Mouse (Mus musculus): ENCODE results near the gene Psma3.

Psma3 gene

GRCm38 (mm10) chr12:71017242-71017571 lies 42.8 kb downstream of the Psma3 start:
- no peak for TF ChIP-seq GATA4 (IDR thresholded peaks at IDR 0.05; ENCODE audit: insufficient replicate concordance, low read length)

- no peak for TF ChIP-seq GATA4 (IDR thresholded peaks at IDR 0.05; ENCODE audit: insufficient replicate concordance, low read length)
These were observed 43.4 kb downstream of the Psma3 start for GRCm38 (mm10) chr12:71017827-71018226.

DNA sequence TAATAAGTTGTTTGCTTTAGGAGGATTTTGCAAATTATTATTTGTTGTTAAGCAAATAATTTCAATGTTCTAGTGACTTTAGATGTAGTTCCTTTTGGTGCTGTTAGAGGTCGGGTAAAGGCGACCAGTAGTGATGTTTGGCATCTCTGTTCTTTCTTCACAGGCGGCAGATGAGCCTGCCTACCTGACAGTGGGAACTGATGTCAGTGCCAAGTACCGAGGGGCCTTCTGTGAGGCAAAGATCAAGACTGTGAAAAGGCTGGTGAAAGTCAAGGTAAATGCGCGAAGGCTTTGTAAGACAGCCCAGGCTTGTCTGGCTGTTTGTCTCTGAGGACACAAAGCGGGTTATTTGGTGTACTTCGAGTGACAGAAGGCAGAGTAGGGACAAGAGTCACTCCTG lies 44.8 kb downstream of the Psma3 start:
- TF ChIP-seq GATA4 (IDR thresholded peaks at IDR 0.05; ENCODE audit: insufficient replicate concordance, low read length): no peak

DNA sequence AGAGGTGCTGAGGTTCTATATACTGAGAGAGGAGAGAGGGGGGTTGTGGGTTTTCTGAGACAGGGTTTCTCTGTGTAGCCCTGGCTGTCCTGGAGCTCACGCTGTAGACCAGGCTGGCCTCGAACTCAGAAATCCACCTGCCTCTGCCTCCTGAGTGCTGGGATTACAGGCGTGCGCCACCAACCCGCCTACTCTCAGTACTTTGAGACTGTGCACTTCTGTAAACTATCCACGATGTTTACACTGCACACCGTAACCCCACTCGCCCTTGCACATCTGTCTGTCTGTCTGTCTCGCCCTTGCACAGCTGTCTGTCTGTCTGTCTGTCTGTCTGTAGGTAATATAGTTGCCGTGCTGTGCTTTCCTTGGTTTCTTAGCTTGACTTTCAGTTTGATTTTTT lies 50.0 kb downstream of the Psma3 start:
- TF ChIP-seq GATA4 (IDR thresholded peaks at IDR 0.05; ENCODE audit: insufficient replicate concordance, low read length): no peak

DNA sequence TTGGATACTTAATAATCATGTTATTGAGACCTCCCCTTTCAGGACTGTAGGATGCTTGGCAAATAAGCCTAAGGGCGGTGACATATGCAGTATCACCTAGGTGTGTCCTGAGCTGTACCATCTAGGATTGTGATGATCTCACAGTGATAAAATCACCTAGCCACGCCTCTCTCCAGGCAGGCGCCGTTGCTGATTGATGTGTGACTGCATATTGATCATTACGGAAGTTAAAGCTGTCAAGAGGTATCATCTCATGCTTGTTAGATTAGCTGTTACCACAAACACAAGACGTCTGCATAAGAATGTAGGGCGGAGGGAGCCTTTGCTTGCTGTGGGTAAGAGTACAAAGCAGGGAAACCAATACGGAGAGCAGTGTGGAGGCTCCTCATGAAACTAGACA lies 55.8 kb downstream of the Psma3 start:
- no peak for TF ChIP-seq GATA4 (IDR thresholded peaks at IDR 0.05; ENCODE audit: insufficient replicate concordance, low read length)

- no peak for TF ChIP-seq GATA4 (IDR thresholded peaks at IDR 0.05; ENCODE audit: insufficient replicate concordance, low read length)
These were observed 56.3 kb downstream of the Psma3 start for GRCm38 (mm10) chr12:71030722-71031121.

- TF ChIP-seq GATA4 (IDR thresholded peaks at IDR 0.05; ENCODE audit: insufficient replicate concordance, low read length): no peak
These were observed 61.4 kb downstream of the Psma3 start for GRCm38 (mm10) chr12:71035826-71036225.

GRCm38 (mm10) chr12:71036729-71037404 lies 62.4 kb downstream of the Psma3 start:
- no peak for TF ChIP-seq GATA4 (IDR thresholded peaks at IDR 0.05; ENCODE audit: insufficient replicate concordance, low read length)

GRCm38 (mm10) chr12:71040462-71040861 lies 66.0 kb downstream of the Psma3 start:
- no peak for TF ChIP-seq GATA4 (IDR thresholded peaks at IDR 0.05; ENCODE audit: insufficient replicate concordance, low read length)

GRCm38 (mm10) chr12:71042451-71042850 lies 68.0 kb downstream of the Psma3 start:
- no peak for TF ChIP-seq GATA4 (IDR thresholded peaks at IDR 0.05; ENCODE audit: insufficient replicate concordance, low read length)

DNA sequence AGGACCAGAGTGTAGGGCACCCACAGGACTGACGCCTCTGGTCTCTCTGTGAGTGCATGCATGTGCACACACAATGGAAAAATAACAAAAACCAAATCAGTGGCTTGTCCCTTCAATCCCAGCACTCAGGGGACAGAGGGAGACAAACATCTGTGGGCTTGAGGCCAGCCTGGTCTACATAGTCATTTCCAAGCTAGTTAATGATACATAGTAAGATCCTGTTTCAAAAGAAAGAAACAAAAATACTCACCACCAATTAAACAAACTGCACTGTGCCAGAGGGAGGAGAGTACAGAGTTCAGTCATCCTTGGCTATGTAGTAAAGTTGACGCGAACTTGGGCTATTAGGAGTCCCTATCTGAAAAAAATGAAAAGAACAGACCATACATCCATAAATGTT lies 69.2 kb downstream of the Psma3 start:
- TF ChIP-seq GATA4 (IDR thresholded peaks at IDR 0.05; ENCODE audit: insufficient replicate concordance, low read length): no peak

- TF ChIP-seq GATA4 (IDR thresholded peaks at IDR 0.05; ENCODE audit: insufficient replicate concordance, low read length): no peak
These were observed 70.1 kb downstream of the Psma3 start for GRCm38 (mm10) chr12:71044488-71044887.

Data from liver, adult (tissue).